Mouse (Mus musculus): ENCODE results near the gene Zfp14. TPM values are rescaled to one million over a fixed set of nuclear protein-coding genes. Genes with fewer than 3 reads are reported as not detected.

The Zfp14 gene
- polyA plus RNA-seq (2017; shearing (Covaris generic)), result 1.2 TPM

GRCm38 (mm10) chr7:30050882-30051548 is at the start of gene Zfp14:
TSS of gene Zfp14 (minus strand) at chr7:30051380.

GRCm38 (mm10) chr7:30094646-30095429 is 43.7 kb upstream of the Zfp14 start, which contains the start of gene Zfp260:
TSS of gene Zfp260 (plus strand) at chr7:30094777.

GRCm38 (mm10) chr7:30090092-30090969 is 39.2 kb upstream of the Zfp14 start, which contains the start of the genes Gm26920 and Zfp566:
TSS of gene Gm26920 (minus strand) at chr7:30090410.
TSS of gene Zfp566 (minus strand) at chr7:30090527.

GRCm38 (mm10) chr7:30072146-30073028 is 21.2 kb upstream of the Zfp14 start, which contains the start of gene Zfp82:
TSS of gene Zfp82 (minus strand) at chr7:30072900.

Other genes with a start within 250 kb of the Zfp14 start
- 6.7 TPM for gene Zfp790, start 235.3 kb downstream of the Zfp14 start, polyA plus RNA-seq (2017; shearing (Covaris generic))
- 2.5 TPM for gene Zfp940, start 197.7 kb downstream of the Zfp14 start, polyA plus RNA-seq (2017; shearing (Covaris generic))
- 8.2 TPM for gene Zfp420, start 191.4 kb downstream of the Zfp14 start, polyA plus RNA-seq (2017; shearing (Covaris generic))
- 2.1 TPM for gene Zfp27, start 144.8 kb downstream of the Zfp14 start, polyA plus RNA-seq (2017; shearing (Covaris generic))
- 0.51 TPM for gene Zfp383, start 143.2 kb downstream of the Zfp14 start, polyA plus RNA-seq (2017; shearing (Covaris generic))
- 4.2 TPM for gene Zfp74, start 97.3 kb downstream of the Zfp14 start, polyA plus RNA-seq (2017; shearing (Covaris generic))
- gene Zfp568, start 67.4 kb downstream of the Zfp14 start, polyA plus RNA-seq (2017; shearing (Covaris generic)), result 5.6 TPM
- 4.6 TPM for gene Zfp82, start 21.5 kb upstream of the Zfp14 start, polyA plus RNA-seq (2017; shearing (Covaris generic))
- not detected for gene Gm26920, start 39.0 kb upstream of the Zfp14 start, polyA plus RNA-seq (2017; shearing (Covaris generic))
- 8.9 TPM for gene Zfp566, start 39.1 kb upstream of the Zfp14 start, polyA plus RNA-seq (2017; shearing (Covaris generic))
- 57.5 TPM for gene Zfp260, start 43.4 kb upstream of the Zfp14 start, polyA plus RNA-seq (2017; shearing (Covaris generic))
- 9.1 TPM for gene Zfp382, start 70.6 kb upstream of the Zfp14 start, polyA plus RNA-seq (2017; shearing (Covaris generic))
- 26.4 TPM for gene Zfp146, start 118.4 kb upstream of the Zfp14 start, polyA plus RNA-seq (2017; shearing (Covaris generic))
- not detected for gene Cox7a1, start 132.8 kb upstream of the Zfp14 start, polyA plus RNA-seq (2017; shearing (Covaris generic))
- 71.9 TPM for gene Capns1, start 147.4 kb upstream of the Zfp14 start, polyA plus RNA-seq (2017; shearing (Covaris generic))
- 22.1 TPM for gene Polr2i, start 180.6 kb upstream of the Zfp14 start, polyA plus RNA-seq (2017; shearing (Covaris generic))
- 59.1 TPM for gene Tbcb, start 180.9 kb upstream of the Zfp14 start, polyA plus RNA-seq (2017; shearing (Covaris generic))
- not detected for gene Ovol3, start 184.3 kb upstream of the Zfp14 start, polyA plus RNA-seq (2017; shearing (Covaris generic))
- gene Thap8, start 228.7 kb upstream of the Zfp14 start, polyA plus RNA-seq (2017; shearing (Covaris generic)), result 0.37 TPM
- 5.2 TPM for gene Wdr62, start 229.0 kb upstream of the Zfp14 start, polyA plus RNA-seq (2017; shearing (Covaris generic))
- 0.41 TPM for gene Clip3, start 240.3 kb upstream of the Zfp14 start, polyA plus RNA-seq (2017; shearing (Covaris generic))

Data from effector memory CD4-positive, alpha-beta T cell, adult 5 months (primary cell).